Mouse (Mus musculus) spleen, adult 2 months (tissue): Measurements from ENCODE around the gene D430019H16Rik.
A peak's percentile ranks its signal among the peaks of the same experiment; 100 is the strongest.

Experiments
- CTCF ChIP-seq: fragments of 200-500 bp; IDR thresholded peaks from 2 replicates; pipeline ENCODE4 v1.5.1; 2011; ENCODE audit warnings: mild to moderate bottlenecking, inconsistent platforms; ENCODE audit not compliant: insufficient read depth, insufficient read length, insufficient replicate concordance; ENCODE audit errors: extremely low read depth
- POLR2A ChIP-seq: fragments of 200-500 bp; IDR thresholded peaks from 2 replicates; pipeline ENCODE4 v1.6.1; 2011; ENCODE audit warnings: low read depth, low read length, inconsistent platforms

DNA sequence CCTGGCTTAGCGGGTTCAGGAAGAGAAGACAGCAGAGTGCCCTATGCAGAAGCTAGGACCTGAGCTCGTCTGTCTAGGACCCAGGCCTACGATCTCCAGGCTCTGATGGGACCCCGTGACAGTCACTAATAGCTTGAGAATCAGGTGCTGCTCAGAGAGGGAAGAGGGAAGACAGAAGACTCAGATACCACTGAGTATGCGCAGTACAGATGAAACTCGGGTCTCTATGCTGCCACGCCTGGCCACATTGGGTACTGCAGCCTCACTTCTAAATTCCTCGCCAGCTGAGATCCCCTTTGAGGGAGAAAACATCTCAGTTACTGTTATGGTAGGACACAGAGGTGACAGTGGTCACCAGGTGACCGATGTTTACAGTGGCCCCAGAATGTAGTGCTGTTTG, 22.8 kb downstream of the D430019H16Rik start:
- no peak for TF ChIP-seq POLR2A
- TF ChIP-seq CTCF = peak; percentile 46; the same call in 1 of the 2 replicates
